Mouse (Mus musculus) spleen, adult 2 months (tissue): ENCODE data around the gene Herc6.

Experiments used
- CTCF ChIP-seq: fragments of 200-500 bp; IDR thresholded peaks from 2 replicates; pipeline ENCODE4 v1.5.1; 2011; ENCODE audit warnings: mild to moderate bottlenecking, inconsistent platforms; ENCODE audit not compliant: insufficient read depth, insufficient read length, insufficient replicate concordance; ENCODE audit errors: extremely low read depth
- POLR2A ChIP-seq: fragments of 200-500 bp; IDR thresholded peaks from 2 replicates; pipeline ENCODE4 v1.6.1; 2011; ENCODE audit warnings: low read depth, low read length, inconsistent platforms

GRCm38 (mm10) chr6:57534231-57534610 lies 46.6 kb upstream of the Herc6 start:
- no peak for TF ChIP-seq POLR2A
- TF ChIP-seq CTCF, result no peak
